Mouse (Mus musculus) forebrain, embryonic 14.5 days (tissue): ENCODE results near the gene Cux1. TPM values are rescaled to one million over a fixed set of nuclear protein-coding genes. Genes with fewer than 3 reads are reported as not detected.

Experiments
- ATAC-seq: fragments of 200-750 bp; cut with Nextera tagmentation; 2 replicates; pipeline ENCODE4 v1.8.0; 2017; ENCODE audit warnings: mild to moderate bottlenecking, moderate library complexity
- DNase-seq: peaks from one replicate; pipeline ENCODE4 v3.0.0-alpha.2; 2015; ENCODE audit warnings: low spot score
- H3K27ac ChIP-seq: fragments of 300-500 bp; sonication (generic); 2 replicates; pipeline ENCODE4 v1.5.1; 2014; ENCODE audit warnings: low read depth, mild to moderate bottlenecking, control low read depth, low read length, moderate library complexity
- H3K27me3 ChIP-seq: fragments of 300-500 bp; sonication (generic); replicated peaks from 2 replicates; pipeline ENCODE4 v1.6.1; 2014; ENCODE audit warnings: low read length, control low read depth, mixed read lengths; ENCODE audit not compliant: control insufficient read depth, insufficient read depth
- H3K36me3 ChIP-seq: fragments of 300-500 bp; sonication (generic); 2 replicates; pipeline ENCODE4 v1.6.1; 2014; ENCODE audit warnings: low read length, control low read depth; ENCODE audit not compliant: control insufficient read depth, insufficient read depth
- H3K4me1 ChIP-seq: fragments of 300-500 bp; sonication (generic); 2 replicates; pipeline ENCODE4 v1.6.1; 2014; ENCODE audit warnings: antibody characterized with exemption, low read length, control low read depth; ENCODE audit not compliant: control insufficient read depth, insufficient read depth
- H3K4me2 ChIP-seq: fragments of 300-500 bp; sonication (generic); 2 replicates; pipeline ENCODE4 v1.6.1; 2014; ENCODE audit warnings: mild to moderate bottlenecking, control low read depth, low read length
- H3K4me3 ChIP-seq: fragments of 300-500 bp; sonication (generic); 2 replicates; pipeline ENCODE4 v1.5.1; 2014; ENCODE audit warnings: low read depth, low read length, control low read depth
- H3K9ac ChIP-seq: fragments of 300-500 bp; sonication (generic); 2 replicates; pipeline ENCODE4 v1.6.1; 2014; ENCODE audit warnings: mild to moderate bottlenecking, low read length, control low read depth, moderate library complexity
- H3K9me3 ChIP-seq: fragments of 300-500 bp; sonication (generic); replicated peaks from 2 replicates; pipeline ENCODE4 v1.6.1; 2016; ENCODE audit warnings: low read length, control low read depth, mixed read lengths; ENCODE audit not compliant: control insufficient read depth
- WGBS: fragments of 180-500 bp; shearing (Covaris S2); extraction: QIAGEN DNeasy Blood & Tissue Kit; methylation state at CpG from one replicate; pipeline ENCODE4 v1.1.7; 2014; 5-methylcytosine and 5-hydroxymethylcytosine counted together
- polyA plus RNA-seq: library from polyadenylated mRNA; unstranded; fragments of >200 nt; fragmentation: Nextera tagmentation; extraction: Ambion mirVana; gene quantifications from 2 replicates; pipeline ENCODE4 v1.2.1, GENCODE M21; 2014

The Cux1 gene
- polyA plus RNA-seq, 1 experiment from 2014 or later = 89.6 TPM

GRCm38 (mm10) chr5:136589002-136589401 lies 21.7 kb upstream of the Cux1 start:
- no peaks in the 10 kb centered on the region for H3K9me3 ChIP-seq
- no peak for ATAC-seq
- no peak for DNase-seq

GRCm38 (mm10) chr5:136588471-136588870 lies 21.2 kb upstream of the Cux1 start:
- Histone ChIP-seq H3K27ac (no peak overlapping the region), H3K27me3 (no peaks in the 10 kb centered on the region), H3K4me3 (no peak overlapping the region), H3K9me3 (no peaks in the 10 kb centered on the region), H3K4me2 (no peak overlapping the region), H3K36me3 (no peaks in the 10 kb centered on the region), H3K4me1 (no peaks in the 10 kb centered on the region), H3K9ac (no peak overlapping the region)
- no peak for ATAC-seq
- DNase-seq = no peak
- WGBS = 73% methylated on average over 3 of the region's 3 CpGs

More at GRCm38 (mm10) chr5:136589002-136589401, 21.7 kb upstream of the Cux1 start:
- Histone ChIP-seq H3K36me3 (no peaks in the 10 kb centered on the region), H3K27ac (no peak overlapping the region), H3K4me3 (no peak overlapping the region), H3K9ac (no peak overlapping the region), H3K4me1 (no peaks in the 10 kb centered on the region), H3K27me3 (no peaks in the 10 kb centered on the region), H3K4me2 (no peak overlapping the region)
- WGBS = 61% methylated on average over 2 of the region's 2 CpGs

GRCm38 (mm10) chr5:136584676-136585285 lies 17.5 kb upstream of the Cux1 start:
- no peak overlapping the region for H3K4me3 ChIP-seq
- no peaks in the 10 kb centered on the region for H3K9me3 ChIP-seq
- H3K4me2 ChIP-seq = no peak overlapping the region
- H3K36me3 ChIP-seq = no peaks in the 10 kb centered on the region
- H3K4me1 ChIP-seq = no peaks in the 10 kb centered on the region
- H3K27me3 ChIP-seq = peaks cover 23% of the 10 kb centered on the region
- no peak for ATAC-seq
- DNase-seq = no peak
- no peak overlapping the region for H3K9ac ChIP-seq
- no peak overlapping the region for H3K27ac ChIP-seq
- 72% methylated on average over 4 of the region's 4 CpGs for WGBS

- Histone ChIP-seq H3K4me1 (no peaks in the 10 kb centered on the region), H3K27me3 (peaks cover 23% of the 10 kb centered on the region), H3K4me3 (no peak overlapping the region), H3K9me3 (no peaks in the 10 kb centered on the region), H3K27ac (no peak overlapping the region), H3K4me2 (no peak overlapping the region), H3K36me3 (no peaks in the 10 kb centered on the region), H3K9ac (no peak overlapping the region)
- no peak for DNase-seq
- 71% methylated on average over 4 of the region's 4 CpGs for WGBS
- no peak for ATAC-seq
Measured at GRCm38 (mm10) chr5:136583666-136584464, 16.6 kb upstream of the Cux1 start.

DNA sequence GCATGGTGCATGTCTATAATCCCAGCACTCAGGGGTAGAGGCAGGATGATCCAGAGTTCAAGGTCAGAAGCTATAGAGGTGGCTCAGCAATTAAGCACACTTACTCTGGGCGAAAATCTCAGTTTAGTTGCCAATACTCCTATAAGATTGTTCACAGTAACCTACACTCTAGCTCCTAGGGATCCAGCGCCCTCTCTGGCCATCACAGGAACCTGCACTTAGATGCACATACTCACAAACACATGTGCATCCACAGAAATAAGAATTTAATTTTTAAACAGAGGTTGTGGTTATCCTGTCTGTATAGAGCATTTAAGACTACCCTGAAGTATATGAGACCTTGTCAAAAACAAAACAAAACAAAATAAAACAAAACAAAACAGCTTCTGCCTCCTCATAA lies 16.0 kb upstream of the Cux1 start:
- Histone ChIP-seq H3K36me3 (no peaks in the 10 kb centered on the region), H3K9me3 (no peaks in the 10 kb centered on the region), H3K27ac (no peak overlapping the region), H3K27me3 (peaks cover 26% of the 10 kb centered on the region), H3K4me1 (no peaks in the 10 kb centered on the region), H3K9ac (no peak overlapping the region), H3K4me2 (no peak overlapping the region), H3K4me3 (no peak overlapping the region)
- DNase-seq (no peak), ATAC-seq (no peak)
- WGBS = 89% methylated on average over 2 of the region's 2 CpGs

DNA sequence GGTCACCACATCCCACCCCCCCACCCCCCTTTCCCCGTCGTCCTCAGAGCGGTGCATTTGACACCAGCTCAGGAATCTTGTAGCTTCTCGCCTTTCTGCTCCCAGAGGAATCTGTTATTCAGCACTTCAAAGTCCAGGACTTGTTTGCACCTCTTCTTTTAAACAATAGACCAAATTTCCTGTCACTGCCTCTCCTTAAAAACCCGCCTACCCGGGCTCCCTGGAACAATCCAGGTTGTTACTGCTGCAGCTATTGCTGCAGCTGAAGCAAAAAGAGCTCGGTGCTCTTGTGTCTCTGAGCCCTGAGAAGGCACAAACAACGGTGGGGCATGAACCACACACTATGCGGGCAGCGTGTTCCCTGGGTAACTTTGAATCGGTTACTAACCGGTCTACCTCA lies 14.9 kb upstream of the Cux1 start:
- peaks cover 26% of the 10 kb centered on the region for H3K27me3 ChIP-seq
- DNase-seq = no peak
- H3K4me2 ChIP-seq = peak overlapping the region; percentile 5; the same call in 1 of the 2 replicates
- no peak overlapping the region for H3K4me3 ChIP-seq
- H3K9me3 ChIP-seq = no peaks in the 10 kb centered on the region
- no peak overlapping the region for H3K9ac ChIP-seq
- 12% methylated on average over 12 of the region's 12 CpGs for WGBS
- no peaks in the 10 kb centered on the region for H3K4me1 ChIP-seq
- no peak overlapping the region for H3K27ac ChIP-seq
- H3K36me3 ChIP-seq = no peaks in the 10 kb centered on the region
- no peak for ATAC-seq

DNA sequence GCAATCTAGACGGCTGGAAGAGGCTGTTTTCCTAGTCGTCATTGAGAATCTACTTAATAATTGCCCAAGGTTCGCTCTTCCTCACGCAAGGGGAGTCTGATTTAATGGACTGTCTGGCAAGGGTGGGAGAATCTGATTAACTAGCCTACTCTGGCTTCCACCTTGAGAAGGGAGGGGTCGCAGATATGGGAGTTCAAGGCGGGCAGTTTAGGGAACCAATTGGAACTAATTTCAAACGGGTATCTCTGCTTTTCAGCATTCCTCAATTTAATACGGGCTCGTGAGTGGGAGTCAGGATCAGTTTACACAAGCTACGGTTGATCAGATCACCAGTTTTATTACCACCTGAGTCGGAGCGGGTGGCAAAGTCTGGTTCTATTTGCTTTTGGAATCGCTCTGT lies 14.3 kb upstream of the Cux1 start:
- H3K27ac ChIP-seq = no peak overlapping the region
- no peaks in the 10 kb centered on the region for H3K36me3 ChIP-seq
- H3K4me3 ChIP-seq = no peak overlapping the region
- H3K27me3 ChIP-seq = peaks cover 26% of the 10 kb centered on the region
- no peaks in the 10 kb centered on the region for H3K4me1 ChIP-seq
- peak overlapping the region; percentile 5; the same call in 1 of the 2 replicates for H3K4me2 ChIP-seq
- H3K9ac ChIP-seq = no peak overlapping the region
- WGBS = 3% methylated on average over 13 of the region's 13 CpGs
- ATAC-seq (no peak), DNase-seq (peak; percentile 8)
- H3K9me3 ChIP-seq = no peaks in the 10 kb centered on the region

DNA sequence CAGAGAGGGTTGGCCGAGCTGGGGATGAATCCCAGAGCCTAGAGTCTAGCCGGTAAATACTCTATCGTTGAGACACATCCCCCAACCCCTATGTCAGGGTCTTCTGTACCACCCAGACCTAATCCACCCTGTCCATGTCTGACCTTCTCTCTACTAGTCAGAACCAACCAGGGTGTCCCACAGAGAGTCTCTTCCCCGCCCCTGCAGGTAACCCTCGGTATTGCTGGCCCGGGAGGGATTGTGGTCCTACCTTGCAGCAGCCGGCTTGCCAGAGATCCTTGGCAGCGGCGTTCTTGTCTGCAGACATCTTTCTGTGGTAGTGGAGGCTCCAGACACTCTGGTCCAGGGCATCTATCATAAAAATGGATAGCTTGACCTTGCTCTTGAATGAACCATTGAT lies 13.9 kb upstream of the Cux1 start:
- no peaks in the 10 kb centered on the region for H3K4me1 ChIP-seq
- no peaks in the 10 kb centered on the region for H3K9me3 ChIP-seq
- H3K4me2 ChIP-seq = peak overlapping the region; percentile 5; the same call in 1 of the 2 replicates
- H3K27me3 ChIP-seq = peaks cover 26% of the 10 kb centered on the region
- no peaks in the 10 kb centered on the region for H3K36me3 ChIP-seq
- ATAC-seq = no peak
- no peak overlapping the region for H3K4me3 ChIP-seq
- 19% methylated on average over 9 of the region's 9 CpGs for WGBS
- no peak overlapping the region for H3K9ac ChIP-seq
- no peak overlapping the region for H3K27ac ChIP-seq
- DNase-seq = peak; percentile 42

DNA sequence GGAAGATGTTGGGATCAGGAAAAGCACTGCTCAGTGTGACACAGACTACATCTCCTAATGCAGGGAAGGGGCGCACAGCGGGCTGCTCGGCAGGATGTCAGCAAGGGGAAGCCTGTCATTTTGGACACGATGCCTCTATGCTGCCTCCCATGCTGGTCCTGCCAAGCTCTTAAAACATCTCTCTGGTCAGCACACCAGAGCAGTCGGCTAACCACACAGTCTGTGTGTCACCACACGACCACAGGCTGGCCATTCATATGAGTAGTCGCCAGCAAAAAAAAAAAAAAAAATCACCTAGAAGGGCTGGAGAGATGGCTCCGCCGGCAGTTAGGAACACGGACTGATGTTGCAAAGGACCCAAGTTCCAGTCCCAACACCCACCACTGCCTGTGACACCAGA lies 10.9 kb upstream of the Cux1 start:
- 54% methylated on average over 10 of the region's 10 CpGs for WGBS
- Histone ChIP-seq H3K9me3 (no peaks in the 10 kb centered on the region), H3K27me3 (peaks cover 26% of the 10 kb centered on the region), H3K4me2 (no peak overlapping the region), H3K9ac (no peak overlapping the region), H3K4me1 (no peaks in the 10 kb centered on the region), H3K27ac (no peak overlapping the region), H3K4me3 (no peak overlapping the region), H3K36me3 (no peaks in the 10 kb centered on the region)
- DNase-seq (no peak), ATAC-seq (no peak)
